Mouse (Mus musculus) MEL (cell line): ENCODE measurements around the gene Spint3.
"Not testable (repeated sequence)": the region's sequence is repeated elsewhere in the genome, so short reads cannot be mapped to it uniquely, and the experiment has no call there.

Experiments used
- CHD2 ChIP-seq: IDR thresholded peaks from 2 replicates; pipeline ENCODE4 v1.6.1; 2011; ENCODE audit warnings: low read length, improper control_type of control experiment
- CTCF ChIP-seq, 3 experiments: IDR thresholded peaks in 2 of 3; conservative IDR thresholded peaks in 1 of 3; 2 replicates each; pipeline ENCODE4 v1.5.1; 2011 to 2012; ENCODE audit warnings: low read length in 3 of 3, low read depth in 2 of 3, mild to moderate bottlenecking in 2 of 3, improper control_type of control experiment in 1 of 3, inconsistent platforms in 1 of 3, mixed read lengths in 1 of 3, moderate library complexity in 1 of 3; ENCODE audit not compliant: control insufficient read depth in 1 of 3, insufficient read depth in 1 of 3, poor library complexity in 1 of 3, severe bottlenecking in 1 of 3
- E2F4 ChIP-seq: IDR thresholded peaks from 2 replicates; pipeline ENCODE4 v1.6.1; 2011; ENCODE audit warnings: low read depth, low read length, improper control_type of control experiment, borderline replicate concordance
- EP300 ChIP-seq, 2 experiments: IDR thresholded peaks; 2 replicates each; pipeline ENCODE4 v1.6.1; 2011; ENCODE audit warnings: improper control_type of control experiment in 2 of 2, low read length in 2 of 2, low read depth in 1 of 2, mild to moderate bottlenecking in 1 of 2
- ETS1 ChIP-seq: IDR thresholded peaks from 2 replicates; pipeline ENCODE4 v1.6.1; 2012; ENCODE audit warnings: low read depth, mild to moderate bottlenecking, inconsistent platforms, low read length, improper control_type of control experiment, moderate library complexity
- GATA1 ChIP-seq: IDR thresholded peaks from 2 replicates; pipeline ENCODE4 v1.6.1; 2011; ENCODE audit warnings: low read depth, low read length, improper control_type of control experiment
- POLR2A ChIP-seq, 2 experiments: IDR thresholded peaks; 2 replicates each; pipeline ENCODE4 v1.6.1; 2011 to 2012; ENCODE audit warnings: low read length in 2 of 2, mild to moderate bottlenecking in 2 of 2, control low read depth in 1 of 2, improper control_type of control experiment in 1 of 2, low read depth in 1 of 2, moderate library complexity in 1 of 2; ENCODE audit not compliant: control insufficient read depth in 1 of 2, insufficient read depth in 1 of 2, poor library complexity in 1 of 2
- ZNF384 ChIP-seq: IDR thresholded peaks from 2 replicates; pipeline ENCODE4 v1.6.1; 2012; ENCODE audit warnings: low read depth, mild to moderate bottlenecking, inconsistent platforms, low read length, improper control_type of control experiment

DNA sequence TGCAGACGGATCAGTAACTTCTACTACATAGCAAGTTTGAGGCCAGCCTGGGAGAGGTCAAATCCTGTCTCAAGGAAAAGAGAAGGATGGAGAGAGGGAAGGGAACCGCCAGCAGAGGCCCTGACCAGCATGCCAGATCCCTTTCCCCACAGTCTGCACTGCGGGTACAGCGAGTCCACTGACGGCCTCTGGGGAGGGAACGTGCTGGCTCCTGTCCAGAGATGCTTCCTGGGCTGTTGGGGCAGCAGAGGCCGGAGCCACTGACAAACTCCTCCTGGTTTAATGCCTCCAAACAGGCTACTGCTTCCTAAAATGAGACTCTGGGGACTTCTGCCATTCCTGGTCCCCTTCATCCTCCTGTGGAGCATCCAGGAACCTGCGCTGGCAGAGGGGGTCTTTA lies 40.2 kb upstream of the Spint3 start, which contains the start of the genes Wfdc6b and Wfdc8:
- TF ChIP-seq GATA1; E2F4; CTCF (IDR thresholded peaks at IDR 0.05 in 2 of 3, conservative IDR thresholded peaks at IDR 0.05 in 1 of 3; ENCODE audit: control insufficient read depth in 1 of 3, insufficient read depth in 1 of 3, low read depth in 2 of 3, low read length in 3 of 3, poor library complexity in 1 of 3, severe bottlenecking in 1 of 3); CHD2; EP300 (IDR thresholded peaks at IDR 0.05; ENCODE audit: low read depth in 1 of 2, low read length in 2 of 2); ETS1; POLR2A (IDR thresholded peaks at IDR 0.05; ENCODE audit: control insufficient read depth in 1 of 2, insufficient read depth in 1 of 2, low read depth in 1 of 2, low read length in 2 of 2, poor library complexity in 1 of 2); ZNF384: not testable (repeated sequence)
